Comparison of ENCODE assay signal across 9 mouse cellular contexts in genomic region chr10:88727128-88727527, GRCm38 (mm10). TPM values are rescaled to one million over a fixed set of nuclear protein-coding genes. Genes with fewer than 3 reads are reported as not detected.
DNase-seq lines count a peak whose midpoint lies in the region; ATAC-seq and TF ChIP-seq lines count a peak whose summit lies in the region.
"Had no signal": no experiment of that assay in that cellular context is flagged by ENCODE, and none has a peak within 500 bp of the region (broad histone marks: within the 10 kb centered on the region; RNA-seq: fewer than 3 reads in every experiment).

No protein-coding gene starts in this region.

- no peaks in the 10 kb centered on the region for H3K9me3 ChIP-seq in intestine, embryonic 14.5 days (ENCODE audit: control insufficient read depth, low read length)
- no peaks in the 10 kb centered on the region for H3K9me3 ChIP-seq in intestine, embryonic 15.5 days
- H3K9me3 ChIP-seq in CH12.LX (replicated peaks; ENCODE audit: low read length) = no peaks in the 10 kb centered on the region
- no peaks in the 10 kb centered on the region for H3K9me3 ChIP-seq in liver, postnatal 0 days (ENCODE audit: low read length)
- no peaks in the 10 kb centered on the region for H3K9me3 ChIP-seq in stomach, postnatal 0 days (ENCODE audit: control insufficient read depth, low read length)

- peak; percentile 69 to 71 for TF ChIP-seq CTCF in CH12.LX (conservative IDR thresholded peaks at IDR 0.05 in 1 of 2, IDR thresholded peaks at IDR 0.05 in 1 of 2; ENCODE audit: low read depth in 2 of 2, low read length in 2 of 2)
- TF ChIP-seq CTCF in liver, postnatal 0 days (IDR thresholded peaks at IDR 0.05; ENCODE audit: low read depth) = peak; percentile 64
- peak; percentile 79 for TF ChIP-seq CTCF in stomach, postnatal 0 days (IDR thresholded peaks at IDR 0.05; ENCODE audit: low read depth)

- no peak for ATAC-seq in intestine, embryonic 14.5 days (replicated peaks; ENCODE audit: low FRiP score, low TSS enrichment, low read depth)
- no peak for ATAC-seq in intestine, embryonic 15.5 days
- ATAC-seq in activated CD4-positive, CD25-positive, alpha-beta regulatory T cell, adult 4 months = peak; percentile 23
- ATAC-seq in liver, postnatal 0 days = no peak
- ATAC-seq in stomach, postnatal 0 days (ENCODE audit: low FRiP score, low TSS enrichment) = no peak
- ATAC-seq in inflammation-experienced regulatory T-cells, adult 6 months = no peak

- peak; percentile 63 for DNase-seq in intestine, embryonic 14.5 days (ENCODE audit: low spot score)
- DNase-seq in CH12.LX (ENCODE audit: extremely low read depth) = peak; percentile 58
- peak; percentile 52 for DNase-seq in heart, postnatal 4 days
- peak; percentile 45 for DNase-seq in liver, postnatal 0 days
- DNase-seq in stomach, postnatal 0 days (ENCODE audit: low spot score) = peak; percentile 66

- peaks cover 9% of the 10 kb centered on the region for H3K79me2 ChIP-seq in CH12.LX (replicated peaks; ENCODE audit: control insufficient read depth, extremely low read depth, insufficient read depth, poor library complexity, severe bottlenecking)

- no peak for TF ChIP-seq EP300 in CH12.LX (IDR thresholded peaks at IDR 0.05; ENCODE audit: low read length)
- TF ChIP-seq EP300 in liver, postnatal 0 days (IDR thresholded peaks at IDR 0.05; ENCODE audit: low read depth) = no peak
- no peak for TF ChIP-seq EP300 in stomach, postnatal 0 days (optimal IDR thresholded peaks at IDR 0.05)

- dilution Hi-C loops in CH12.LX (cut with MboI; ENCODE audit: extremely low pct_ligation_motif_present, extremely low pct_unique_long_range_greater_than_20kb, low sequenced_read_pairs) = no loop called here

- WGBS in intestine, embryonic 14.5 days = 50% methylated on average over 1 of the region's 1 CpGs
- 52% methylated on average over 1 of the region's 1 CpGs for whole genome bisulfite sequencing in intestine, embryonic 15.5 days
- 32% methylated on average over 1 of the region's 1 CpGs for WGBS in liver, postnatal 0 days (ENCODE audit: insufficient replicate concordance)
- 47% methylated on average over 1 of the region's 1 CpGs for WGBS in stomach, postnatal 0 days

- H3K4me2 ChIP-seq in intestine, embryonic 14.5 days (ENCODE audit: low read length) = no peak overlapping the region
- H3K4me2 ChIP-seq in intestine, embryonic 15.5 days (replicated peaks) = no peak overlapping the region
- H3K4me2 ChIP-seq in CH12.LX (ENCODE audit: insufficient read depth, low read depth, poor library complexity, severe bottlenecking) = no peak overlapping the region
- H3K4me2 ChIP-seq in liver, postnatal 0 days (ENCODE audit: low read depth, low read length) = no peak overlapping the region
- H3K4me2 ChIP-seq in stomach, postnatal 0 days (replicated peaks; ENCODE audit: low read depth) = no peak overlapping the region

- no peak overlapping the region for H3K9ac ChIP-seq in intestine, embryonic 14.5 days (ENCODE audit: low read length)
- no peak overlapping the region for H3K9ac ChIP-seq in intestine, embryonic 15.5 days
- H3K9ac ChIP-seq in CH12.LX (ENCODE audit: insufficient read depth, low read depth) = no peak overlapping the region
- H3K9ac ChIP-seq in liver, postnatal 0 days (replicated peaks) = no peak overlapping the region
- no peak overlapping the region for H3K9ac ChIP-seq in stomach, postnatal 0 days (ENCODE audit: low read length)

- no peaks in the 10 kb centered on the region for H3K36me3 ChIP-seq in intestine, embryonic 14.5 days (ENCODE audit: control insufficient read depth, insufficient read depth, low read length)
- H3K36me3 ChIP-seq in intestine, embryonic 15.5 days = no peaks in the 10 kb centered on the region
- H3K36me3 ChIP-seq in CH12.LX (replicated peaks in 1 of 2; ENCODE audit: control insufficient read depth in 1 of 2, insufficient read depth in 1 of 2, low read length in 1 of 2) = no peaks in the 10 kb centered on the region
- no peaks in the 10 kb centered on the region for H3K36me3 ChIP-seq in liver, postnatal 0 days (replicated peaks; ENCODE audit: insufficient read depth, low read length)
- no peaks in the 10 kb centered on the region for H3K36me3 ChIP-seq in stomach, postnatal 0 days (ENCODE audit: control insufficient read depth, insufficient read depth, low read length)

- TF ChIP-seq RAD21 in CH12.LX (IDR thresholded peaks at IDR 0.05; ENCODE audit: low read depth, low read length) = peak; percentile 60

- H3K4me1 ChIP-seq in intestine, embryonic 14.5 days (replicated peaks; ENCODE audit: control insufficient read depth, insufficient read depth, low read length) = peaks cover 5% of the 10 kb centered on the region
- H3K4me1 ChIP-seq in intestine, embryonic 15.5 days (replicated peaks) = no peaks in the 10 kb centered on the region; the same call in 1 of the 2 replicates
- peaks cover 0 to 1% of the 10 kb centered on the region in 2 experiments; a peak in 2 of 4 replicates for H3K4me1 ChIP-seq in CH12.LX (ENCODE audit: control insufficient read depth in 1 of 2, insufficient read depth in 2 of 2)
- peaks cover 5% of the 10 kb centered on the region for H3K4me1 ChIP-seq in liver, postnatal 0 days (ENCODE audit: insufficient read depth)
- H3K4me1 ChIP-seq in stomach, postnatal 0 days (replicated peaks; ENCODE audit: control insufficient read depth, insufficient read depth) = no peaks in the 10 kb centered on the region

- in situ Hi-C loops in CH12.LX (cut with MboI; ENCODE audit: low pct_ligation_motif_present, low pct_unique_long_range_greater_than_20kb, low sequenced_read_pairs) = no loop called here

- no peak for TF ChIP-seq POLR2A in CH12.LX (IDR thresholded peaks at IDR 0.05; ENCODE audit: low read depth, low read length)

- H3K4me3 ChIP-seq in intestine, embryonic 14.5 days (ENCODE audit: low read depth, low read length) = no peak overlapping the region
- no peak overlapping the region for H3K4me3 ChIP-seq in intestine, embryonic 15.5 days (replicated peaks)
- H3K4me3 ChIP-seq in CH12.LX (replicated peaks in 1 of 3; ENCODE audit: low read depth in 2 of 3, low read length in 2 of 3, poor library complexity in 1 of 3) = no peak overlapping the region
- H3K4me3 ChIP-seq in liver, postnatal 0 days (ENCODE audit: low read depth, low read length) = no peak overlapping the region
- H3K4me3 ChIP-seq in stomach, postnatal 0 days (ENCODE audit: low read depth, low read length) = no peak overlapping the region

- no peak overlapping the region for H3K27ac ChIP-seq in intestine, embryonic 14.5 days (ENCODE audit: low read depth)
- no peak overlapping the region for H3K27ac ChIP-seq in intestine, embryonic 15.5 days
- H3K27ac ChIP-seq in CH12.LX (ENCODE audit: insufficient read depth, low read depth) = no peak overlapping the region
- no peak overlapping the region for H3K27ac ChIP-seq in liver, postnatal 0 days (ENCODE audit: low read depth)
- no peak overlapping the region for H3K27ac ChIP-seq in stomach, postnatal 0 days (replicated peaks)

- no peaks in the 10 kb centered on the region for H3K27me3 ChIP-seq in intestine, embryonic 14.5 days (replicated peaks; ENCODE audit: control insufficient read depth, insufficient read depth, low read length)
- no peaks in the 10 kb centered on the region for H3K27me3 ChIP-seq in intestine, embryonic 15.5 days (replicated peaks)
- H3K27me3 ChIP-seq in CH12.LX (replicated peaks) = no peaks in the 10 kb centered on the region
- H3K27me3 ChIP-seq in liver, postnatal 0 days (ENCODE audit: insufficient read depth, low read length) = no peaks in the 10 kb centered on the region
- H3K27me3 ChIP-seq in stomach, postnatal 0 days (ENCODE audit: control insufficient read depth, insufficient read depth, low read length) = no peaks in the 10 kb centered on the region

TF ChIP-seq in CH12.LX, 34 proteins besides CTCF, POLR2A, EP300 and RAD21:
- TF ChIP-seq MAFK (IDR thresholded peaks at IDR 0.05; ENCODE audit: insufficient replicate concordance, low read length) (no peak), SMC3 (IDR thresholded peaks at IDR 0.05; ENCODE audit: low read depth, low read length) (peak; percentile 64)

RNA-seq across cellular contexts. Expression of gene Arl1, which starts 3.5 kb away (rescaled TPM):
- 175 and 181 TPM in 2 replicates for polyA plus RNA-seq in intestine, embryonic 14.5 days (2014; fragmentation: Nextera tagmentation; extraction: Ambion mirVana)
- polyA plus RNA-seq in intestine, embryonic 15.5 days (2015; fragmentation: Nextera tagmentation; extraction: Ambion mirVana) = 184 and 190 TPM in 2 replicates
- total RNA-seq in CH12.LX (2012; rRNA removed) = 48.9 and 55.9 TPM in 2 replicates
- total RNA-seq in CH12.LX (2014; rRNA removed) = 143 and 156 TPM in 2 replicates
- polyA plus RNA-seq in CH12.LX (2012; ENCODE audit: insufficient read length, low read depth) = 84.4 and 94.0 TPM in 2 replicates
- 10 to 100 TPM; 50.0 to 64.7 TPM for polyA plus RNA-seq in activated CD4-positive, CD25-positive, alpha-beta regulatory T cell, adult 4 months (2017; shearing (Covaris generic))
- total RNA-seq in heart, postnatal 4 days (2021) = 10 to 100 TPM; 92.5 to 99.5 TPM
- 89.1 and 89.4 TPM in 2 replicates for polyA plus RNA-seq in liver, postnatal 0 days (2015; fragmentation: Nextera tagmentation; extraction: Ambion mirVana)
- polyA plus RNA-seq in stomach, postnatal 0 days (2015; fragmentation: Nextera tagmentation; extraction: Ambion mirVana) = 176 and 183 TPM in 2 replicates
- polyA plus RNA-seq in inflammation-experienced regulatory T-cells, adult 6 months (2017; shearing (Covaris generic)) = 10 to 100 TPM; 51.6 to 80.7 (median 51.8) TPM

RNA-seq across cellular contexts. Expression of gene Spic, which starts 42.3 kb away (rescaled TPM):
- 0.51 and 0.62 TPM in 2 replicates for polyA plus RNA-seq in intestine, embryonic 14.5 days (2014; fragmentation: Nextera tagmentation; extraction: Ambion mirVana)
- polyA plus RNA-seq in intestine, embryonic 15.5 days (2015; fragmentation: Nextera tagmentation; extraction: Ambion mirVana) = 0.48 and 1.2 TPM in 2 replicates
- 0.08 and 0.13 TPM in 2 replicates for total RNA-seq in CH12.LX (2012; rRNA removed)
- total RNA-seq in CH12.LX (2014; rRNA removed) = 0.97 and 1.2 TPM in 2 replicates
- polyA plus RNA-seq in CH12.LX (2012; ENCODE audit: insufficient read length, low read depth) = 1.1 and 1.3 TPM in 2 replicates
- 1 to 10 TPM in 1 of 2 experiments, not detected in 1; 3.4 TPM for polyA plus RNA-seq in activated CD4-positive, CD25-positive, alpha-beta regulatory T cell, adult 4 months (2017; shearing (Covaris generic))
- not detected for total RNA-seq in heart, postnatal 4 days (2021)
- polyA plus RNA-seq in liver, postnatal 0 days (2015; fragmentation: Nextera tagmentation; extraction: Ambion mirVana) = 16.5 and 19.2 TPM in 2 replicates
- polyA plus RNA-seq in stomach, postnatal 0 days (2015; fragmentation: Nextera tagmentation; extraction: Ambion mirVana) = 0.62 and 1.4 TPM in 2 replicates
- polyA plus RNA-seq in inflammation-experienced regulatory T-cells, adult 6 months (2017; shearing (Covaris generic)) = 1 to 10 TPM in 1 of 3 experiments, under 1 TPM in 1, not detected in 1; 0.59 to 2.7 TPM
- total RNA-seq: left cerebral cortex, adult 8-10 months had no signal
